Mouse (Mus musculus): ENCODE data around the gene H2-Ab1.
"Not testable (repeated sequence)": the region's sequence is repeated elsewhere in the genome, so short reads cannot be mapped to it uniquely, and the experiment has no call there.

The H2-Ab1 gene

GRCm38 (mm10) chr17:34257594-34258375 is at the start of gene H2-Ab1:
Gene H2-Ab1 (plus strand): TSS chr17:34257689.
- peak; percentile 82 to 86 for DNase-seq

- DNase-seq = no peak
Measured at GRCm38 (mm10) chr17:34207866-34208265, 49.6 kb upstream of the H2-Ab1 start.

DNA sequence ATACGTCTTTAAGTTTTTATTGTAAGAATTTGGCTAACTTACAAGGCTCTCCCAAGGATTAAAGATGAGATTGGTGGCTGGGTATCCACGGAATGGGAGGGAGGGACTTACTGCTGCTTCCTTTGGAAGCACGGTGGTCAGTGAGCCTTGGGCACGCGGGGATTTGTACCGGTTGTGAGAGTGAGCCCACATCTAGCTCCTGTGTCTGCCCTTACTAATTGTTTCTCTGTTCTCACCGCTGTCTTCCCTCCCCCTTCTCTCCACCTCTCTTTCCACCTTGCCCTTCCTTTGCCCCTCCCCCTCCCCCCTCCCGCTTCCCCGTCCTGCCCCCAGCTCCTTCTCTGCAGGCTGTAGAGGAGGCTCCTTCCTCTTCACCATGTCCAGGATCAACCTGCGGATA is 49.1 kb upstream of the H2-Ab1 start:
- DNase-seq = no peak

GRCm38 (mm10) chr17:34209680-34210079 is 47.8 kb upstream of the H2-Ab1 start:
- DNase-seq = peak in 1 of 2 experiments; percentile 23

- DNase-seq = no peak
Measured at GRCm38 (mm10) chr17:34210599-34210998, 46.9 kb upstream of the H2-Ab1 start.

- no peak for DNase-seq
Measured at GRCm38 (mm10) chr17:34211746-34212365, 45.6 kb upstream of the H2-Ab1 start.

GRCm38 (mm10) chr17:34213936-34214335 is 43.6 kb upstream of the H2-Ab1 start:
- DNase-seq = no peak

DNA sequence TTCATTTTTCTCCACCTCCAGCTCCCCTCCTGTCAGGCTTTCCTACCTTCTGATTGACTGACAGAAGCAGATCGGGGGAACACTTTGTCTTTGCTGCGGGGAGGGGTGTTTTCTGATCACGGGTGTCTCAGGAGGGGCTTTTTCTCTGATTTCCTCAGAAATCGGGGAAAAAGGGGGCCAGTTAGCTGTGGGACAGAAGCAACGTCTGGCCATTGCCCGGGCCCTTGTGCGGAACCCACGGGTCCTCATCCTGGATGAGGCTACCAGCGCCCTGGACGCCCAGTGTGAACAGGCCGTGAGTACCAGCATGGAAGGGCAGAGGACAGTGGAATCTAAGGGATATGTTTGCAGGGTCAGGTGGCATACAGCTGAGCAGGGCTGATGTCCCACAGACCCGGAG is 42.3 kb upstream of the H2-Ab1 start:
- DNase-seq = no peak

GRCm38 (mm10) chr17:34217216-34217928 is 40.1 kb upstream of the H2-Ab1 start:
- DNase-seq = no peak

DNA sequence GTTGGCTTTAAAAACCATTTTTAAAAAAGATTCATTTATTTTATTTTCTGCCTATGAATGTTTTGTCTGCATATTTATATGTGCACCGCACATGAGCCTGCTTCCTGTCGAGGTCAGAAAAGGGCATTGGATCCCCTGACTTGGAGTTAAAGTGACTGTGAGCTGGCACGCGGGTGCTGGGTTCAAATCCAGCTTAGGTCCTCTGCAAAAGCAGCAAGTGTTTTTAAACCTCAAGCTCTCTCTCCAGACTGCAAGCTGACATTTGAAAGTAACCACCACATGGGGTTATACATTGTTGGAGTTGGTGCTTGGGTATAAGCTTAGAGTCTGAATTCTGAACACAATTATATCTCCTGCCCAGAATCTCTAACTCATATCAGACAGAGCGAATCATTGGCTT is 39.5 kb upstream of the H2-Ab1 start:
- no peak for DNase-seq

- DNase-seq = peak; percentile 14 to 53
Measured at GRCm38 (mm10) chr17:34218675-34219074, 38.8 kb upstream of the H2-Ab1 start.

GRCm38 (mm10) chr17:34219096-34219495 is 38.4 kb upstream of the H2-Ab1 start:
- peak; percentile 44 to 82 for DNase-seq

GRCm38 (mm10) chr17:34219801-34220200 is 37.7 kb upstream of the H2-Ab1 start:
- DNase-seq = peak in 1 of 2 experiments; percentile 48

- not testable (repeated sequence) for DNase-seq
Measured at GRCm38 (mm10) chr17:34220401-34220800, 37.1 kb upstream of the H2-Ab1 start.

DNA sequence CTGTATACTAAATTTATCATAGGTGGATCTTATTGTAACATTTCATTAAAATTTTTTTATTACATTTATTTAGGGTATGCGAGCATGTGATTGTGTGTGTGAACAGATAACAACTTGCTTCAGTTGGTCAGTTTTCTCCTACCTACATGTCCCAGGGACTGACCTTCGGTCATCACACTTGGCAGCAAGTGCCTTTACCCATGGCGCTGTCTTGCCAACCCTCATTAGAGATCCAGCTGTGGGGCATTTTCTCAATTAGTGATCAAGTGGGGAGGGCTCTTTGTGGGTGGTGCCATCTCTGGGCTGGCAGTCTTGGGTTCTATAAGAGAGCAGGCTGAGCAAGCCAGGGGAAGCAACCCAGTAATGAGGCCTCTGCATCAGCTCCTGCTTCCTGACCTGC is 32.7 kb upstream of the H2-Ab1 start:
- DNase-seq = no peak

GRCm38 (mm10) chr17:34225426-34225825 is 32.1 kb upstream of the H2-Ab1 start:
- no peak for DNase-seq

DNA sequence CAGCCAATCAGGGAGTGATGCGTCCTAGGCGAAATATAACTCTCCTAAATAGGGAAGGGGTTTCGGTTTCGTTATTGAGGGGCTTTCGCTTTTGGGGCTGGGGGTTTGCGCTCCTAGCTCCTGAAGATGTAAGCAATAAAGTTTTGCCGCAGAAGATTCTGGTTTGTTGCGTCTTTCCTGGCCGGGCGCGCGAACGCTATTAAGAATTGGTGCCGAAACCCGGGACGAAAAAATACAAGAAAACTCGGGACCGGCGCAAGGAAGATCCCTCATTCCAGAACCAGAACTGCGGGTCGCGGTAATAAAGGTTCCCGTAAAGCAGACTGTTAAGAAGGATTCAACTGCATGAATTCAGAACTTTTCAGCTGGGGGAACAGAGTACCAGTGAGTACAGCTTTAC is 31.6 kb upstream of the H2-Ab1 start:
- not testable (repeated sequence) for DNase-seq

GRCm38 (mm10) chr17:34230971-34231370 is 26.5 kb upstream of the H2-Ab1 start:
- not testable (repeated sequence) for DNase-seq

GRCm38 (mm10) chr17:34232021-34232420 is 25.5 kb upstream of the H2-Ab1 start:
- DNase-seq = not testable (repeated sequence)

- peak; percentile 79 to 85 for DNase-seq
Measured at GRCm38 (mm10) chr17:34234926-34235325, 22.6 kb upstream of the H2-Ab1 start.

DNA sequence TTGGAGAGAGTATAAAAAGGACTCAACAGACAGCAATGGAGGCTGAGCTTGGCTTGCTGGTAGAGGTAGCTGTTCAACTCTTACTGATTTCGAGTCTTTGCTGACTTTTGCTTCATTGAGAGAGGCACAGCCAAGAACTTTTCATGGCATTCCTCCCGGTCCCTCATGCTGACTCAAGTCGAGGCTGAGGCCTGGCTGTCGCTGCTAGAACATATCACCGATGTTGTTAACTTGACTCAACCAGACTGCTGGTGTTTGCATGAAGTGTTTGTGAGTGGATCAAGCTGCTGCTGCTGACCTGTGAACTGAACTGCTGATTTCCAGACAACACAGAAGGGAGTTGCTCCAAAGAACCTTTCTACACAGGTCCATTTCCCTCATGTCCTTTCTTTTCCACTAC is 20.8 kb upstream of the H2-Ab1 start:
- DNase-seq = no peak

- DNase-seq = no peak
Measured at GRCm38 (mm10) chr17:34237741-34238140, 19.7 kb upstream of the H2-Ab1 start.

DNA sequence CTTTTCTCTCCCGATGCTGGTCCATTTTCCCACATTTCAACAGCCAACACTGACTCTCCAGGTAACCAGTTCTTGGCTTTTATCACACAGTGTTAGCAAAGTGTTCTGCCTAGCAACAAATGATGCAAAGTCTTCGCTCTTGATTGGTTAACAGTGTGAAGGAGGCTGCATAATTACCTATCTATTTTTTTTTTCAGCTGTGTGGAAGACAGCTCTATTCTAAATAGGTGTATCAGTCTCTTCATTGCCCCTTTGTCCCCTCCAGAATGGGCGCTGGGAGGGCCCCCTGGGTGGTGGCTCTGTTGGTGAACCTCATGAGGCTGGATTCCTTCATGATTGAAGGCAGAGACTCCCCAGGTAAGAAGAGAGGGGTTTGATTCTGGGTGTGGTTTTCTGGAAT is 18.8 kb upstream of the H2-Ab1 start, which contains the start of gene H2-Ob:
Gene H2-Ob (plus strand): TSS at position 198 of the 400 bp plus-strand sequence.
- peak; percentile 42 to 57 for DNase-seq

Data from cerebellum, postnatal 14 days (tissue).